Mouse (Mus musculus) heart, embryonic 10.5 days (tissue): ENCODE results near the gene Tenm3. TPM values are rescaled to one million over a fixed set of nuclear protein-coding genes. Genes with fewer than 3 reads are reported as not detected.

Source experiments
- DNase-seq: peaks from one replicate; pipeline ENCODE4 v3.0.0-alpha.2; 2017; ENCODE audit warnings: low spot score
- H3K27ac ChIP-seq: fragments of 300-500 bp; sonication (generic); 2 replicates; pipeline ENCODE4 v1.5.1; 2016; ENCODE audit warnings: mild to moderate bottlenecking
- H3K27me3 ChIP-seq: fragments of 300-500 bp; sonication (generic); 2 replicates; pipeline ENCODE4 v1.6.1; 2016; ENCODE audit warnings: mild to moderate bottlenecking; ENCODE audit not compliant: poor library complexity, insufficient read depth, severe bottlenecking
- H3K36me3 ChIP-seq: fragments of 300-500 bp; sonication (generic); 2 replicates; pipeline ENCODE4 v1.6.1; 2016; ENCODE audit warnings: mild to moderate bottlenecking, moderate library complexity
- H3K4me1 ChIP-seq: fragments of 300-500 bp; sonication (generic); 2 replicates; pipeline ENCODE4 v1.6.1; 2016; ENCODE audit warnings: mild to moderate bottlenecking
- H3K4me3 ChIP-seq: fragments of 300-500 bp; sonication (generic); 2 replicates; pipeline ENCODE4 v1.5.1; 2016; ENCODE audit warnings: mild to moderate bottlenecking, moderate library complexity
- H3K9me3 ChIP-seq: fragments of 300-500 bp; sonication (generic); 2 replicates; pipeline ENCODE4 v1.6.1; 2016; ENCODE audit warnings: mild to moderate bottlenecking, moderate library complexity
- WGBS: fragments of 180-500 bp; shearing (Covaris S2); methylation state at CpG from one replicate; pipeline ENCODE4 v1.1.7; 2016; 5-methylcytosine and 5-hydroxymethylcytosine counted together
- polyA plus RNA-seq: library from polyadenylated mRNA; unstranded; fragments of >200 nt; fragmentation: Nextera tagmentation; extraction: Ambion mirVana; gene quantifications from 2 replicates; pipeline ENCODE4 v1.2.1, GENCODE M21; 2016

Tenm3 gene
- polyA plus RNA-seq, 1 experiment from 2014 or later: 24.9 TPM

DNA sequence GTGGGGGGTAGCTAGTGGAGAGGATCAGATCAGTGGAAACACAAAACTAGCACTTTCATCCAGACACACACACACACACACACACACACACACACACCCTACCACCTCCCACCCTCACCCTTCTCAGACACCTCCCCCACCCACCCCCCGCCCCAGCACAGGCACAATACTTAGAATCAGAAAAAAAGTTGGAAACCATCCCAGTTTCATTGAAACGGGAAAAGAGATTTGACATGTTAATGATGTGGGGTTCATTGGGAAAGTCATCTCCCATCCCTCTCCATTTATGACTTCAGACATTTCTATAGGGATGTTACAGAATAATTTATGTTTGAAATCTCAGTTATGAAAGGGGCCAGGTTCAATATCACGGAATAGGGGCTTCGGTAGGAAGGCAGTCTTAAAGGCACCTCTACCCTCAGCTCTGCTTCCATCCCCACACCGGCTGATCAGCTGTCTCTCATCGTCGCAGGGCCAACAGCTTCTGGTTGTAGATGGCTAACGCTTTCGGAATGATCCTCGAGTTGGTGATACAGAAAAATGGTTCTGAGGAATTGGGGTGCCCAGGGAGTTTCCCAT lies 231.7 kb downstream of the Tenm3 start:
- no peak overlapping the region for H3K4me3 ChIP-seq
- no peak for DNase-seq
- whole genome bisulfite sequencing: 86% methylated on average over 10 of the region's 10 CpGs
- H3K27ac ChIP-seq: no peak overlapping the region
- no peaks in the 10 kb centered on the region for H3K9me3 ChIP-seq
- no peaks in the 10 kb centered on the region for H3K27me3 ChIP-seq
- 0 out of 2 replicates have a peak, but pooled peaks cover 12% of the 10 kb centered on the region for H3K4me1 ChIP-seq
- no peaks in the 10 kb centered on the region for H3K36me3 ChIP-seq

DNA sequence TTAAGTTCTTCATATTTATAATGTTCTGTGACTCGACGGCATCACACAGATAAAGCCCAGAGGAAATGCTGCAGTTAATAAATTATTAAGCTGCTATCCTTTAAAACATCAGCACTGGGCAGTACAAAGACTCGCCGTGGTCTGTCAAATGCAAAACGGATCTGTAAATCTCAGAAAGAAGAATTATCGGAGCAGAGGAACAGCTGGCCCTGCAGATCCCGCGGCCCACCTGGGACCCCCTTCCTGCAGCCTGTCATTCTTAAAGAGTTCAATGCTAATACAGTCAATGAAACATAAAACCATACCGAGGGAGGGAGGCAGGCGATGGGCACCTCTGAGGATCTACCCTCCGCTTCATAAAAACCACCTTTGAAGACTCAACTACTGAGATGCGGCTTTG lies 232.6 kb downstream of the Tenm3 start:
- Histone ChIP-seq H3K9me3 (no peaks in the 10 kb centered on the region), H3K27ac (no peak overlapping the region), H3K4me3 (no peak overlapping the region), H3K36me3 (no peaks in the 10 kb centered on the region), H3K27me3 (no peaks in the 10 kb centered on the region), H3K4me1 (0 out of 2 replicates have a peak, but pooled peaks cover 12% of the 10 kb centered on the region)
- no peak for DNase-seq
- 87% methylated on average over 12 of the region's 12 CpGs for WGBS

DNA sequence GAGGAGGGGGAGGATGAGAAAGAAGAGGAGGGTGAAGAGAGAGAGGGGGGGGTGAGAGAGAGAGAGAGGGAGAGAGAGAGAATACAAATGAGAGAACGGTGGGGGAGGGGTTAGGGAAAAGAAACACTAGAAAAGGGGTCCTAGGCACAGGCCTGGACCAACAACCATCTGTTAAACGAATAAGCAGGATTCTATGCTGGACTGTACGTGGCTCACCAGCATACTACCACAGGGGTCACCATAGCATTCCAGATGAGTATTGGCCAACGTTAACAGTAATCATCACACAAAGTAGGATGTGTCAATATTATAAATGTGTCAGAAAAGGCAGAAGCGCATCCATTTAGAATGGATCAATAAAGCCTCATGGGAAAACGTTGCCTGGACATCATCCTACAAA lies 233.4 kb downstream of the Tenm3 start:
- H3K4me1 ChIP-seq: 0 out of 2 replicates have a peak, but pooled peaks cover 12% of the 10 kb centered on the region
- H3K9me3 ChIP-seq: no peaks in the 10 kb centered on the region
- DNase-seq: no peak
- H3K4me3 ChIP-seq: no peak overlapping the region
- no peaks in the 10 kb centered on the region for H3K27me3 ChIP-seq
- no peaks in the 10 kb centered on the region for H3K36me3 ChIP-seq
- 76% methylated on average over 6 of the region's 6 CpGs for WGBS
- H3K27ac ChIP-seq: no peak overlapping the region

DNA sequence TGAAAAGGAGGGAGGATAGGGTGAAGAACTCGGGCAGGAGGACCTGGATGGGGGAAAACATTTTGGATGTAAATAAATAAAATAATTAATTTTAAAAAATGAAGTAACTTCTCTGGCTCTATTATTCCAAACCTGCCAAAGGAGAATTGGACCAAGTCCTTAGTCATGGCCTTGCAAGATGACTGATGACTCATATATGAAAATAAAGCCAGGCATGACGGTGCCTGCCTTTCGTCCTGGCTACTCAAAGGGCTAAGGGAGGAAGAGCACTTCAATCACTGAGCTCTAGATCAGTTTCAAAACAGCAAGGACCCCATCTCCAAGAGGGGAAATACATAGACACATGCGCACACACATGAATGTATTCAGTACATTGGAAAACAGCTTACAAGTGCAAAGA lies 234.1 kb downstream of the Tenm3 start:
- H3K4me3 ChIP-seq: no peak overlapping the region
- H3K36me3 ChIP-seq: no peaks in the 10 kb centered on the region
- DNase-seq: no peak
- no peak overlapping the region for H3K27ac ChIP-seq
- H3K4me1 ChIP-seq: 0 out of 2 replicates have a peak, but pooled peaks cover 12% of the 10 kb centered on the region
- no peaks in the 10 kb centered on the region for H3K27me3 ChIP-seq
- 82% methylated on average over 4 of the region's 4 CpGs for WGBS
- no peaks in the 10 kb centered on the region for H3K9me3 ChIP-seq

DNA sequence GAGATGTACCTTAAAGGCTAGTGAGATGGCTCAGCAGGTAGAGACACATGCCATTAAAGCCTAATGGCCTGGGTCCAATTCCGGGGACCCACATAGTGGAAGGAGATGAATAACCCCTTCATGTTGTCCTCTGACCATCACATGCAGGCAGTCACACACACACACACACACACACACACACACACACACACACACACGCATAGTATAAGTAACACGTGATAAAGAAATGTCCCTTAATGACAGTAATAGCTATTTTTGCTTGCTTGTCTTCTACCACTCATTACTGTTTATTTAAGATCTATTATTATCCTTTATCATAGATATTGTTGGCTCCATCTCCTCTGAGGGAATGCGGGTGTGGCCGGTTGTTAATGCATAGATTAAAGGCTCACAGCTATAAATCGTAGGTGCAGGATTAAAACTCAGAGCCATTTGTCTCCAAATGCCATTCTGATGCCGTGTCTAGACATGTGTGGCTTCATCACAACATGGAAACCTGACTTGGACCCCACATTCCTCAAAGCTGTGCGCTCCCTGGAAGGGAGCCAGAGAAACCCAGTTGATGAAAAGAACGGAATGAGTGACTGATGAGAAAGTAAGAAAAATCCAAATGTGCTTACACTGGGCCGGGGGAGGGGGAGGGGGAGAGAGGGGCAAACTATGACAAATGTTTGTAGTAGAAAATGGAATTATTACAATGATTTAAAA lies 239.4 kb downstream of the Tenm3 start:
- WGBS: 85% methylated on average over 10 of the region's 10 CpGs
- Histone ChIP-seq H3K9me3 (no peaks in the 10 kb centered on the region), H3K27ac (no peak overlapping the region), H3K36me3 (no peaks in the 10 kb centered on the region), H3K4me3 (no peak overlapping the region), H3K4me1 (peaks cover 3% of the 10 kb centered on the region; the same call in 1 of the 2 replicates), H3K27me3 (no peaks in the 10 kb centered on the region)
- DNase-seq: no peak

DNA sequence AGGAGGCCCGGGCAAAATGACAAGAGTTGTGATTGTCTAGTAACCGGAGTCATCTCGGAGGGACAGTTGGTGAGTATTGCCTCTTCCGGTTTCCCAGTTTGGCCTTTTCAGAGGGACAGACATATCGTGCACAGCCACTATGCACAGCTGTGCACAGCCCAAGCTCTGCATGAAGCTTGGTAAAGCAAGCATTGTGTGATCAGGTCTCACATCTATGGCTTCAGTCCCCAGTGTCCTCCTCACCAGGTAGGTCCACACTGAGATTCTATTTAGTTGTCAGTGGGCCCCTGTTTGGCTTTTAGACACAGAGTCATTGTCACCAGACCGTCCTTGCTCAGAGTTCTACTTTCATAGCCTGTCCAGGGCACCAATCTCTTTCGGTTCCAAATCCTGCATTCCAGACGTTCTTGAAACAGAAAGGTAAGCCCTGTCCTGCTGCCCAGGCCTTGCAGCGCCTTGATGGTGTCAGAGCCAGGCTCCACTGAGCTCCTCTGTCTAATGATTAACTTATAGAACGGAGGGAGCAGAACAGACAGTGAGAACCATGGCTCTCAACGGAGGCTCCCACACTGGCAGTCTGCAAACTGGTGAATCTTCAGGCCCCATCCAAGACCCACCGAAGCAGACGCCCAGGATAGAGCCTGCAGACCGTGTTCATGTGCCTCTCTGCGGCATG lies 240.4 kb downstream of the Tenm3 start:
- no peak for DNase-seq
- Histone ChIP-seq H3K4me1 (peaks cover 11% of the 10 kb centered on the region), H3K27ac (no peak overlapping the region), H3K9me3 (no peaks in the 10 kb centered on the region), H3K27me3 (no peaks in the 10 kb centered on the region), H3K36me3 (no peaks in the 10 kb centered on the region), H3K4me3 (no peak overlapping the region)
- WGBS: 81% methylated on average over 15 of the region's 15 CpGs

DNA sequence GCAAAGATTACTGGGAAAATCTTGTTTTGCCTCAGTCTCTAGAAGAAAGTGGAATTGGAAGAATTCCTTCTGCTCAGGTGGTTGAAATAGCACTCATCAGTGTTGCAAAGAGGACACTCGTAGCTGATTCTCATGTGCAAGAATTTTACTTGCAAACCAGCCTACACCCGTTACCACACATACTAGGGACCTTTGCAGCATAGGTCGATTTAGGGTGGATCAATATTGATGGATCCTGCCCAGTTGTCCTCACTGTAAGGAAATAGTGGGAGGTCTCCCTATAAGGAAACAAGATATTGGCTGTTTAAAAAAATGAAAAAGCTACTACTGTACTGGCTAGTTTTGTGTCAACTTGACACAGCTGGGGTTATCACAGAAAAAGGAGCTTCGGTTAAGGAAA lies 242.1 kb downstream of the Tenm3 start:
- H3K36me3 ChIP-seq: no peaks in the 10 kb centered on the region
- no peak overlapping the region for H3K4me3 ChIP-seq
- no peaks in the 10 kb centered on the region for H3K27me3 ChIP-seq
- H3K4me1 ChIP-seq: peaks cover 11% of the 10 kb centered on the region
- no peak for DNase-seq
- WGBS: 82% methylated on average over 4 of the region's 4 CpGs
- H3K9me3 ChIP-seq: no peaks in the 10 kb centered on the region
- H3K27ac ChIP-seq: no peak overlapping the region

DNA sequence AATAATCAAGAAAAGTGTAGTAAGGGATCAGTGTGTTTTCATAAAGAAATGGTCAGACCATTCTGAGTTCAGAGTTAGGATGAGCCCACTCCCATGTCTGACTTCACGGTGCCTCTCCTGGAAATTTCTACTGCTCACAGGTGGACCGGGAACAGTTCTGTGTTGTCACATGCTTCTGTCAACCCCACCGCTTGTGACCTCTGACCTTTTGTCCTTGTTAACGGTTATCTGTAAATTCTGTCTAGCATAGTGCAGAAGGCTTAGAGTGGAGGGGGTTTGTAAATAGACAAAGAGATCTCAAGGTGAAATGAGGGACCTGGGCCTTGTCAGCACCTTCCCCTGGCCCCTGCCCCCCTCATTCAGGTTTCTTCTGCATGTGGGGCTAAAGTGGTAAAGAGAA lies 244.7 kb downstream of the Tenm3 start:
- no peak overlapping the region for H3K27ac ChIP-seq
- no peaks in the 10 kb centered on the region for H3K27me3 ChIP-seq
- 53% methylated on average over 4 of the region's 4 CpGs for WGBS

DNA sequence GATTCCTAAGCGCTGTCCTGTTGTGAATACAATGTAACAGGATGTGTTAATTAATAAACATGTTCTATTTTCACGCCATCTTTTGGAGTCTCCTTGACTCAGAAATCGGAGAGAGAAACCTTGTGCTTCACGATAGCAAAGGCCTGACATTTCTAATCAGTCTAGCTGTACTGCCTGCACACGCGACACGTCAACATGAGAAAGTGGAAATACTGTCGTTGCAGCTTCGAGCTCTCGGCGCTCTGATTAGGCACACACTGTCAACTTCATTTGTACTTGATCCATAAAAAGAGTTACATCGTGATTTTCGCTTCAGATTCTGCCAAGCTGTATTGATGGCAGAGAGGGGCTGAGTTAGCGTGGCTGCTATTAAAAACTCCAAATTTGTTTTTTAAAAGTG lies 247.4 kb downstream of the Tenm3 start:
- WGBS: 77% methylated on average over 14 of the region's 14 CpGs
- no peak for DNase-seq
- H3K27me3 ChIP-seq: no peaks in the 10 kb centered on the region
- H3K4me3 ChIP-seq: no peak overlapping the region
- peaks cover 20% of the 10 kb centered on the region for H3K4me1 ChIP-seq
- H3K36me3 ChIP-seq: no peaks in the 10 kb centered on the region
- H3K27ac ChIP-seq: no peak overlapping the region
- H3K9me3 ChIP-seq: no peaks in the 10 kb centered on the region

More for the DNA sequence above, 244.7 kb downstream of the Tenm3 start:
- Histone ChIP-seq H3K36me3 (no peaks in the 10 kb centered on the region), H3K4me3 (no peak overlapping the region), H3K4me1 (peaks cover 16% of the 10 kb centered on the region), H3K9me3 (no peaks in the 10 kb centered on the region)
- no peak for DNase-seq

DNA sequence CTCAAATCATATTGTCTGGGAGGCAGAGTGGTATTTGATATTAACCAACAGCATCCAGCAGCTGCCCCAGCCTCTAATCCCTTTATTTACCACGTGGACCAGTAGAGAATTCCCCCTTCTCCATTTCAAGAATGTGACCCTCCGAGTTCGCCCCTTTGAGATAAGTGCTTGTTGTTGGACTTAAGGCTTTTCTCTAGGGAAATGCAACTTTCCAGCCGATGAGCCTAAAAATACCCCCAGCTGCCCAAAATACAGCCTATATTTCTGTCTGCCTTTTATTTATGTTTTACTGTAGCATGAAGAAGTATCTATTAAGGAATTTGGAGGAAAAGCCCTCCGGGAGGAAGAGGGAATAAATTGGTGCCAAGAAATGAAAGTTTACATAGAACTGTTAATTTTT lies 251.9 kb downstream of the Tenm3 start:
- no peak for DNase-seq
- H3K27me3 ChIP-seq: no peaks in the 10 kb centered on the region
- H3K9me3 ChIP-seq: no peaks in the 10 kb centered on the region
- 22% methylated on average over 5 of the region's 5 CpGs for WGBS
- no peak overlapping the region for H3K27ac ChIP-seq
- H3K36me3 ChIP-seq: no peaks in the 10 kb centered on the region
- H3K4me1 ChIP-seq: peaks cover 22% of the 10 kb centered on the region
- H3K4me3 ChIP-seq: no peak overlapping the region

DNA sequence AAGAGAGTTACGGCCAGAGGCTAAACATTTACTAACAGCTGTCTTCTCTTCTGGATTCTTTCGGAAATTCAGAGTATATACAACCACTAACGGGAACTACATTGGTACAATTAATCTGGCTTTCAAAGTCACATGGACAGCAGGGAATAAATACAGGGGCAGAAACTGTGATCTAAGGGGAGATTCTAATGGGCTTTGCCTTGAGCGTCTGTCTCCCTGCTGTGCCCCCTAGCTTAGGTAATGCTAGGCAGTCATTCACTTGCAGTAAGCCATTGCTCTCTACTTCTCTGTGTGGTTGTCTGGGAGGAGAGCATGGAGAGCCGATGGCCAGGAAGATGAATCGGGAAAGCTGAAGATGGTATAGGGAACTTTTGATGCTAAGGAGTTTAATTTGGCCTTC lies 264.0 kb downstream of the Tenm3 start:
- Histone ChIP-seq H3K4me1 (peaks cover 11% of the 10 kb centered on the region), H3K27me3 (no peaks in the 10 kb centered on the region), H3K4me3 (peak overlapping the region; percentile 29; the same call in 1 of the 2 replicates), H3K9me3 (no peaks in the 10 kb centered on the region), H3K36me3 (no peaks in the 10 kb centered on the region), H3K27ac (no peak overlapping the region)
- 28% methylated on average over 6 of the region's 6 CpGs for WGBS
- no peak for DNase-seq

DNA sequence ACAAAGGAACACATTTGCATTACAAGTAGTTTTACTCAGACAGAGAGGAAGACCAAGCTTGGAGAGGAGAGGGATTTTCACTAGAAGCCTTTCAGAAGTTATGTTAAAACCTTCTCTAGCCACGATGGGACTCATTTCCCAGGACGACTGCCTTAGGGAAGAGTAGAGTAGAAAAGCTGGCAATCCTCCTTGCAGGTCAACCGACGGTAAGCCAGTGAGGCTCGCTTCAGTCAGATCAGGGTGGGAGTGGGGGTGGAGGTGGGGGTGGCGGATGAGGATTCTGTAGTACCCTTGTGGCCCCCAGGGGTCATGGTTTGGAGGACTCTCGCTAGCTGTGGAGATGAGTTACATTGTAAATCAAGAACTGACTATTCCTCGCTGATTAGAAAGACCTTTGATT lies 264.6 kb downstream of the Tenm3 start:
- no peak overlapping the region for H3K27ac ChIP-seq
- H3K4me3 ChIP-seq: peak overlapping the region; percentile 29
- DNase-seq: no peak
- WGBS: 11% methylated on average over 8 of the region's 8 CpGs
- no peaks in the 10 kb centered on the region for H3K9me3 ChIP-seq
- peaks cover 11% of the 10 kb centered on the region for H3K4me1 ChIP-seq
- H3K27me3 ChIP-seq: no peaks in the 10 kb centered on the region
- H3K36me3 ChIP-seq: no peaks in the 10 kb centered on the region

DNA sequence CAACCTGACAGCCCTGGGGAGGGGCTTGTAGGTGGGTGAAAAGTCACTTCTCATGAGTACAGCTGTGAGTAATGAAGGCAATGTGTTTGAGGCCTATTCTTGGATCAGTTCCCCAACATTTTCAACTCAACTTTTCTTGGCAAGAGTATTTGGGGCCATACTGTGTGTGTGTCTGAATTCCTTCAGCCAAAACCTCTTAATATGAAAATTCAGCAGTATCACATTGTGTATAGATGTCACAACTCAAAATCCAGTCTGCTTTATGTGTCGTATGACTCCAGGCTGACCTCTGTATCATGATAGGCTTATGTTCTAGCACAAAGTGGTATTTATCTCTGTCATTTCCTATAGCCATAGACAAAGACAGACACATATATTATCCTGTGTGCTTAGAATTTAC lies 270.8 kb downstream of the Tenm3 start:
- no peak overlapping the region for H3K4me3 ChIP-seq
- H3K27me3 ChIP-seq: no peaks in the 10 kb centered on the region
- H3K9me3 ChIP-seq: no peaks in the 10 kb centered on the region
- DNase-seq: no peak
- H3K27ac ChIP-seq: no peak overlapping the region
- WGBS: 80% methylated on average over 1 of the region's 1 CpGs
- H3K4me1 ChIP-seq: no peaks in the 10 kb centered on the region
- no peaks in the 10 kb centered on the region for H3K36me3 ChIP-seq
